Mouse (Mus musculus): ENCODE results near the gene Terf2ip. TPM values are rescaled to one million over a fixed set of nuclear protein-coding genes. Genes with fewer than 3 reads are reported as not detected.

The Terf2ip gene
- polyA plus RNA-seq, 1 experiment: 9.0 TPM

DNA sequence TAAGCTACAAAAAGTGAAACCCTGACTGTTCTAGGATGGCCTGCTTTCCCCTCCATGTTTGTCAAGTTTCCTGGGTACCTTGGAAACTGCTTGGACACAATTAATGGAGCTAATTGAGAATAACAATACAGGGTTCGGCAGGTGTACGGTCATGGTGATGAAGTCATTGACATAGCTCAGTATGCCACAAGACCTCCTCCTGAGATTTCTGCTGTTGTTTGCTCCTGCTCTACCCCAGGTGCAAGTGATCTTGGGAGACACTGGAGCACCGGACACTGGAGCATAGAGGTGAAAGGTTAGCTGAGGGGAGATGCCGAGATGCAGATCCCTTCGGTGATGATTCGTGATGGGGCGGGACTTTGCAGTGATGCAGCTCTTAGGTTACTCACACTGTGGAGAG, 21.9 kb downstream of the Terf2ip start:
- H3K4me3 ChIP-seq (ENCODE audit: insufficient read depth, low read depth, low read length): no peak overlapping the region
- no peaks in the 10 kb centered on the region for H3K27me3 ChIP-seq (replicated peaks; ENCODE audit: control insufficient read depth, insufficient read depth, low read length)
- no peaks in the 10 kb centered on the region for H3K36me3 ChIP-seq (ENCODE audit: control insufficient read depth, insufficient read depth, low read length)
- WGBS: 54% methylated on average over 7 of the region's 7 CpGs
- no peaks in the 10 kb centered on the region for H3K4me1 ChIP-seq (ENCODE audit: control insufficient read depth, insufficient read depth, low read length)
- H3K27ac ChIP-seq (ENCODE audit: insufficient read depth, low read depth, low read length): no peak overlapping the region
- no peak for TF ChIP-seq CTCF (conservative IDR thresholded peaks at IDR 0.05; ENCODE audit: insufficient read depth, insufficient read length, low read depth, low read length)
- TF ChIP-seq POLR2A (IDR thresholded peaks at IDR 0.05; ENCODE audit: low read depth, low read length): no peak
- no peak for DNase-seq

DNA sequence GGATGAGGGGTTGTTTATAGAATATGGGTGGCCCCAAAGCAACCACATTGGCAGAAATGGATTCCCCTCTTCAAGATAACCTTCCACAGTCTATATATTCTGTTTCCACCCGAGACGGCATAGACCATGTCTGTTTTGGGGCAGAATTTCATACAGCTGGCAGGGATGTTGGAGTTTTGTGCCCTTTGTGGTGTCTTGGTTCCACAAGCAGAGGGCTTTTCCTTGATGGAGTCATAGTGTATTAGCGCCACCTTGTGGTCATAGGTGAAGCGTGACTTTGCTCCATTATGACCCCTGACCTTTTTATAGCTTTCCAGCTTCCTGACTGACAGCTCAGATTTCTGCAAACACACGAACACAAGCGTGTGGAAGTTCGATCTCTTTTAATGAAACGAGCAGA, 23.4 kb downstream of the Terf2ip start:
- peak; percentile 47 for DNase-seq
- no peak for TF ChIP-seq POLR2A (IDR thresholded peaks at IDR 0.05; ENCODE audit: low read depth, low read length)
- peak; percentile 71 for TF ChIP-seq CTCF (conservative IDR thresholded peaks at IDR 0.05; ENCODE audit: insufficient read depth, insufficient read length, low read depth, low read length)
- WGBS: 6% methylated on average over 8 of the region's 8 CpGs
- H3K27me3 ChIP-seq (replicated peaks; ENCODE audit: control insufficient read depth, insufficient read depth, low read length): no peaks in the 10 kb centered on the region
- H3K4me1 ChIP-seq (ENCODE audit: control insufficient read depth, insufficient read depth, low read length): no peaks in the 10 kb centered on the region
- H3K27ac ChIP-seq (ENCODE audit: insufficient read depth, low read depth, low read length): no peak overlapping the region
- no peak overlapping the region for H3K4me3 ChIP-seq (ENCODE audit: insufficient read depth, low read depth, low read length)
- H3K36me3 ChIP-seq (ENCODE audit: control insufficient read depth, insufficient read depth, low read length): no peaks in the 10 kb centered on the region

DNA sequence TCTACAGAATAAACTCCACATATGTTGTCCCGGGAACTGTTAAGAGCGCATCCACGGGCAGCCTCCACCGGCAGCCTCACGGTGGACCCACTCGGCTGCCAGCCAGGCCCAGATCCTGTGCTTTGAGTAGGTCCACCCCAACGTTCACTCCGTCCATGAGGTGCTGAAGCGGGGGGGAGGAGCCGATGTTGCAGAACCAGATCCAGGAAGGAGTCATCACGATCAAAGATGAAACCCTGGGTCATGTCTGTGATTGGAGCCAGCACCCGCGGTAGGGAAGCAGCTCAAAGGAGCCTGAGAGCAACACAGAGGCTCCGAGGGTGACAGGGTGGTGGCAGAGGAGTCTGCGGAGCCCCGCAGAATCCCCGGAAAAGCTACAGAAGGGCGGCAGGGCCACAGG, 26.3 kb downstream of the Terf2ip start:
- 78% methylated on average over 18 of the region's 18 CpGs for WGBS
- TF ChIP-seq POLR2A (IDR thresholded peaks at IDR 0.05; ENCODE audit: low read depth, low read length): no peak
- no peak for TF ChIP-seq CTCF (conservative IDR thresholded peaks at IDR 0.05; ENCODE audit: insufficient read depth, insufficient read length, low read depth, low read length)
- DNase-seq: no peak
- no peaks in the 10 kb centered on the region for H3K36me3 ChIP-seq (ENCODE audit: control insufficient read depth, insufficient read depth, low read length)
- no peaks in the 10 kb centered on the region for H3K4me1 ChIP-seq (ENCODE audit: control insufficient read depth, insufficient read depth, low read length)
- no peak overlapping the region for H3K4me3 ChIP-seq (ENCODE audit: insufficient read depth, low read depth, low read length)
- H3K27me3 ChIP-seq (replicated peaks; ENCODE audit: control insufficient read depth, insufficient read depth, low read length): no peaks in the 10 kb centered on the region
- no peak overlapping the region for H3K27ac ChIP-seq (ENCODE audit: insufficient read depth, low read depth, low read length)

DNA sequence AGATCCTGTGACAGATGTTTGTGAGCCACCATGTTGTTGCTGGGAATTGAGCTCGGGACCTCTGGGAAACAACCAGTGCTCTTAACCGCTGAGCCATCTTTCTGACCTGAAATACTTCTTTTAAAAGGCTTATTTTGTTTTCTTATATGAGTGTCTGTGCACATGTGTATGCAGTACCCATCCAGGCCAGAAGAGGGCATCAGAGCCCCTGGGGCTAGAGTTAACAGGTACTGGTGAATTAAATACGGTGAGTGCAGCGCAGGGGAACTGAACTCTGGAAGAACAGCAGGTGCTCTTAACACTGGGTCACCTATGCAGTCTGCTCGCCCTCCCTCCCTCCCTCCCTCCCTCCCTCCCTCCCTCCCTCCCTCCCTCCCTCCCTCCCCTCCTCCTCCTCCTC, 34.0 kb downstream of the Terf2ip start:
- DNase-seq: no peak
- TF ChIP-seq POLR2A (IDR thresholded peaks at IDR 0.05; ENCODE audit: low read depth, low read length) (no peak), CTCF (conservative IDR thresholded peaks at IDR 0.05; ENCODE audit: insufficient read depth, insufficient read length, low read depth, low read length) (0 out of 2 replicates have a peak, but pooled peaks have one; percentile 17)
- 86% methylated on average over 5 of the region's 5 CpGs for WGBS
- Histone ChIP-seq H3K27ac (ENCODE audit: insufficient read depth, low read depth, low read length) (no peak overlapping the region), H3K4me3 (ENCODE audit: insufficient read depth, low read depth, low read length) (no peak overlapping the region), H3K4me1 (ENCODE audit: control insufficient read depth, insufficient read depth, low read length) (no peaks in the 10 kb centered on the region), H3K36me3 (ENCODE audit: control insufficient read depth, insufficient read depth, low read length) (no peaks in the 10 kb centered on the region), H3K27me3 (replicated peaks; ENCODE audit: control insufficient read depth, insufficient read depth, low read length) (no peaks in the 10 kb centered on the region)

DNA sequence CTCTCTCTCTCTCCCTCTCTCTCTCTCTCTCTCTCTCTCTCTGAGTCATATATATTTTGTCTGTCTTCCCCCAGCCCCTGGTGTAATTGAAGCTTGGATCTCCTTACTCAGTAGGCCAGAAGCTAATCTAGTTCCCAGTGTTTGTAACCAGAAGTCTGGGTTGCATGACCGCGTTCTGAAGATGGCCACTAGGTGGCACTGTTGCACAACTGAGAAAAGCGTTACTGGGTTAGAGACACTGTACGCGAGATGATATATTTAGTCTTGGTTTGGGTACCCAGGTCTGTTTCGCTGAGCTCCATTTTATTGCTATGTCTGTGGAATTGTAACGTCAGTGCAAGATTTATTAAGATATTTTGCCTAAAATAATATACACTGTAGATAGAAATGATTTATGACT, 34.7 kb downstream of the Terf2ip start:
- Histone ChIP-seq H3K4me1 (ENCODE audit: control insufficient read depth, insufficient read depth, low read length) (no peaks in the 10 kb centered on the region), H3K4me3 (ENCODE audit: insufficient read depth, low read depth, low read length) (no peak overlapping the region), H3K27ac (ENCODE audit: insufficient read depth, low read depth, low read length) (no peak overlapping the region), H3K27me3 (replicated peaks; ENCODE audit: control insufficient read depth, insufficient read depth, low read length) (no peaks in the 10 kb centered on the region), H3K36me3 (ENCODE audit: control insufficient read depth, insufficient read depth, low read length) (no peaks in the 10 kb centered on the region)
- 1% methylated on average over 7 of the region's 7 CpGs for WGBS
- DNase-seq: peak; percentile 71
- TF ChIP-seq POLR2A (IDR thresholded peaks at IDR 0.05; ENCODE audit: low read depth, low read length) (no peak), CTCF (conservative IDR thresholded peaks at IDR 0.05; ENCODE audit: insufficient read depth, insufficient read length, low read depth, low read length) (peak; percentile 85)

- no peak for DNase-seq
- 78% methylated on average over 6 of the region's 6 CpGs for WGBS
- Histone ChIP-seq H3K4me1 (ENCODE audit: control insufficient read depth, insufficient read depth, low read length) (no peaks in the 10 kb centered on the region), H3K27ac (ENCODE audit: insufficient read depth, low read depth, low read length) (no peak overlapping the region), H3K4me3 (ENCODE audit: insufficient read depth, low read depth, low read length) (no peak overlapping the region), H3K27me3 (replicated peaks; ENCODE audit: control insufficient read depth, insufficient read depth, low read length) (no peaks in the 10 kb centered on the region), H3K36me3 (ENCODE audit: control insufficient read depth, insufficient read depth, low read length) (no peaks in the 10 kb centered on the region)
- TF ChIP-seq POLR2A (IDR thresholded peaks at IDR 0.05; ENCODE audit: low read depth, low read length): no peak
- TF ChIP-seq CTCF (conservative IDR thresholded peaks at IDR 0.05; ENCODE audit: insufficient read depth, insufficient read length, low read depth, low read length): no peak
These were observed 37.1 kb downstream of the Terf2ip start for GRCm38 (mm10) chr8:112048293-112048692.

DNA sequence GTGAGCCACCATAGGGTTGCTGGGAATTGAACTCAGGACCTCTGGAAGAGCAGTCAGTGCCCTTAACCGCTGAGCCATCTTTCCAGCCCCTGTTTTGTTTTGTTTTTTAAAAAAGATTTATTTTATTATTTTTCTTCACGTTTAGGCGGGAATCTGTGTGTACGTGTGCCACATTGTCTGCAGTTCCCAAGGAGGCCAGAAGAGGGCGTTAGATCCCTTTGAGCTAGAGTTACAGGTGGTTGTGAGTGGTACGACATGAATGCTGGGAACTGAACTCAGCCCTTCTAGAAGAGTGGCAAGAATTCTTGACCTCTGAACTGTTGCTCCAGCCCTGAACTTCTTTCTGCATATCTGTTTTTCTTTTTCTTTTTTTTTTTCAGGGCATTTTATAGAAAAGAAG, 38.8 kb downstream of the Terf2ip start:
- H3K4me3 ChIP-seq (ENCODE audit: insufficient read depth, low read depth, low read length): no peak overlapping the region
- H3K4me1 ChIP-seq (ENCODE audit: control insufficient read depth, insufficient read depth, low read length): no peaks in the 10 kb centered on the region
- DNase-seq: no peak
- TF ChIP-seq POLR2A (IDR thresholded peaks at IDR 0.05; ENCODE audit: low read depth, low read length) (no peak), CTCF (conservative IDR thresholded peaks at IDR 0.05; ENCODE audit: insufficient read depth, insufficient read length, low read depth, low read length) (no peak)
- WGBS: 84% methylated on average over 6 of the region's 6 CpGs
- H3K27me3 ChIP-seq (replicated peaks; ENCODE audit: control insufficient read depth, insufficient read depth, low read length): no peaks in the 10 kb centered on the region
- H3K27ac ChIP-seq (ENCODE audit: insufficient read depth, low read depth, low read length): no peak overlapping the region
- H3K36me3 ChIP-seq (ENCODE audit: control insufficient read depth, insufficient read depth, low read length): no peaks in the 10 kb centered on the region

DNA sequence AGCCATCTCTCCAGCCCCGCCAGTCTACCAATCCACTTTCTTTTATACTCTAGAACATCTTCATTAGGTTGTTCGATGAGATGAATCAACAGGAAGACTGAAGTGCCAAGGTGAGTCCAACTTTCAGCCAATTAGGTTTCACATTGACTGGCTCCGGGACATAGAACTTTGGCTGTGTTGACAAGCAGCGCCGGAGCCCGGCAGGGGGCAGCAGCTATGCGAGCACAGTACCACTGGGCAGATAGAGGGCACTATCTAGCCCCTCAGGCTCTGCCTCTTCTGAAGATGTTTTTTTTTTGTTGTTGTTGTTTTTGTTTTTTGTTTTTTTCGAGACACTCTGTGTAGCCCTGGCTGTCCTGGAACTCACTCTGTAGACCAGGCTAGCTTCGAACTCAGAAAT, 40.3 kb downstream of the Terf2ip start:
- Histone ChIP-seq H3K36me3 (ENCODE audit: control insufficient read depth, insufficient read depth, low read length) (no peaks in the 10 kb centered on the region), H3K27ac (ENCODE audit: insufficient read depth, low read depth, low read length) (no peak overlapping the region), H3K4me3 (ENCODE audit: insufficient read depth, low read depth, low read length) (no peak overlapping the region), H3K27me3 (replicated peaks; ENCODE audit: control insufficient read depth, insufficient read depth, low read length) (no peaks in the 10 kb centered on the region), H3K4me1 (ENCODE audit: control insufficient read depth, insufficient read depth, low read length) (no peaks in the 10 kb centered on the region)
- 77% methylated on average over 9 of the region's 9 CpGs for WGBS
- TF ChIP-seq CTCF (conservative IDR thresholded peaks at IDR 0.05; ENCODE audit: insufficient read depth, insufficient read length, low read depth, low read length): no peak
- no peak for TF ChIP-seq POLR2A (IDR thresholded peaks at IDR 0.05; ENCODE audit: low read depth, low read length)
- DNase-seq: no peak
